Mouse (Mus musculus) cortical plate, adult 2 months (tissue): ENCODE results near the gene Mrpl14. TPM values are rescaled to one million over a fixed set of nuclear protein-coding genes. Genes with fewer than 3 reads are reported as not detected.

Experiments
- H3K27ac ChIP-seq: fragments of 200-500 bp; 2 replicates; pipeline ENCODE4 v1.5.1; 2012; ENCODE audit warnings: low read length, control low read depth, inconsistent platforms; ENCODE audit not compliant: insufficient read depth
- H3K4me1 ChIP-seq: fragments of 200-500 bp; 2 replicates; pipeline ENCODE4 v1.6.1; 2011; ENCODE audit warnings: low read length; ENCODE audit not compliant: control insufficient read depth, insufficient read depth
- H3K4me3 ChIP-seq: fragments of 200-500 bp; 2 replicates; pipeline ENCODE4 v1.5.1; 2011; ENCODE audit warnings: mild to moderate bottlenecking, low read length, control low read depth; ENCODE audit not compliant: insufficient read depth
- CTCF ChIP-seq: fragments of 200-500 bp; IDR thresholded peaks from 2 replicates; pipeline ENCODE4 v1.5.1; 2011; ENCODE audit warnings: mild to moderate bottlenecking, control low read depth, low read length; ENCODE audit not compliant: insufficient read depth; ENCODE audit errors: extremely low read depth
- POLR2A ChIP-seq: fragments of 200-500 bp; IDR thresholded peaks from 2 replicates; pipeline ENCODE4 v1.6.1; 2011; ENCODE audit warnings: mild to moderate bottlenecking, low read length, control low read depth; ENCODE audit not compliant: insufficient read depth; ENCODE audit errors: extremely low read depth
- polyA plus RNA-seq: library from polyadenylated mRNA; depleted of rRNA; stranded (reverse); fragments of >200 nt; gene quantifications from 2 replicates; pipeline ENCODE4 v1.2.3, GENCODE M21; 2012

The Mrpl14 gene
- polyA plus RNA-seq, 1 experiment, result 63.8 TPM

GRCm38 (mm10) chr17:45685171-45686092, 690 bp upstream of the Mrpl14 start:
- Histone ChIP-seq H3K27ac (peak overlapping the region; percentile 89), H3K4me1 (peaks cover 5% of the 10 kb centered on the region; the same call in 1 of the 2 replicates), H3K4me3 (peak overlapping the region; percentile 66)
- no peak for TF ChIP-seq CTCF
- no peak for TF ChIP-seq POLR2A

- H3K4me1 ChIP-seq, result peaks cover 5% of the 10 kb centered on the region; the same call in 1 of the 2 replicates
- TF ChIP-seq CTCF (no peak), POLR2A (no peak)
Measured at GRCm38 (mm10) chr17:45686716-45687115, 594 bp downstream of the Mrpl14 start, which contains the start of gene Tmem63b. Tmem63b (minus strand) TSS chr17:45686905.

GRCm38 (mm10) chr17:45689120-45689519, 3.0 kb downstream of the Mrpl14 start:
- no peak overlapping the region for H3K4me3 ChIP-seq
- TF ChIP-seq POLR2A, result no peak
- TF ChIP-seq CTCF, result no peak
- peaks cover 5% of the 10 kb centered on the region; the same call in 1 of the 2 replicates for H3K4me1 ChIP-seq
- H3K27ac ChIP-seq, result no peak overlapping the region

More at GRCm38 (mm10) chr17:45686716-45687115, 594 bp downstream of the Mrpl14 start, which contains the start of gene Tmem63b:
- Histone ChIP-seq H3K27ac (peak within 1 kb of the TSS; percentile 89), H3K4me3 (peak within 1 kb of the TSS; percentile 66)

- TF ChIP-seq CTCF (no peak), POLR2A (no peak)
- no peak overlapping the region for H3K4me3 ChIP-seq
- peaks cover 3% of the 10 kb centered on the region; the same call in 1 of the 2 replicates for H3K4me1 ChIP-seq
- no peak overlapping the region for H3K27ac ChIP-seq
Measured at GRCm38 (mm10) chr17:45690044-45690443, 3.9 kb downstream of the Mrpl14 start.

- Histone ChIP-seq H3K4me3 (no peak overlapping the region), H3K27ac (no peak overlapping the region), H3K4me1 (no peaks in the 10 kb centered on the region)
- no peak for TF ChIP-seq CTCF
- TF ChIP-seq POLR2A, result no peak
Measured at GRCm38 (mm10) chr17:45692159-45692558, 6.0 kb downstream of the Mrpl14 start.

- TF ChIP-seq POLR2A (no peak), CTCF (no peak)
- Histone ChIP-seq H3K27ac (no peak overlapping the region), H3K4me3 (no peak overlapping the region), H3K4me1 (no peaks in the 10 kb centered on the region)
Measured at GRCm38 (mm10) chr17:45693812-45694565, 7.9 kb downstream of the Mrpl14 start.

GRCm38 (mm10) chr17:45695227-45696120, 9.4 kb downstream of the Mrpl14 start:
- TF ChIP-seq CTCF (no peak), POLR2A (no peak)
- no peak overlapping the region for H3K27ac ChIP-seq

GRCm38 (mm10) chr17:45696981-45697380, 10.9 kb downstream of the Mrpl14 start:
- no peak for TF ChIP-seq CTCF
- no peak for TF ChIP-seq POLR2A
- H3K4me3 ChIP-seq, result no peak overlapping the region
- H3K27ac ChIP-seq, result no peak overlapping the region
- no peaks in the 10 kb centered on the region for H3K4me1 ChIP-seq

More at GRCm38 (mm10) chr17:45695227-45696120, 9.4 kb downstream of the Mrpl14 start:
- no peak overlapping the region for H3K4me3 ChIP-seq
- H3K4me1 ChIP-seq, result no peaks in the 10 kb centered on the region

GRCm38 (mm10) chr17:45698368-45698767, 12.2 kb downstream of the Mrpl14 start:
- H3K4me3 ChIP-seq, result no peak overlapping the region
- H3K27ac ChIP-seq, result no peak overlapping the region
- TF ChIP-seq POLR2A (no peak), CTCF (no peak)
- H3K4me1 ChIP-seq, result no peaks in the 10 kb centered on the region
